9 mouse cellular contexts compared by ENCODE assay signal in the genomic region with DNA sequence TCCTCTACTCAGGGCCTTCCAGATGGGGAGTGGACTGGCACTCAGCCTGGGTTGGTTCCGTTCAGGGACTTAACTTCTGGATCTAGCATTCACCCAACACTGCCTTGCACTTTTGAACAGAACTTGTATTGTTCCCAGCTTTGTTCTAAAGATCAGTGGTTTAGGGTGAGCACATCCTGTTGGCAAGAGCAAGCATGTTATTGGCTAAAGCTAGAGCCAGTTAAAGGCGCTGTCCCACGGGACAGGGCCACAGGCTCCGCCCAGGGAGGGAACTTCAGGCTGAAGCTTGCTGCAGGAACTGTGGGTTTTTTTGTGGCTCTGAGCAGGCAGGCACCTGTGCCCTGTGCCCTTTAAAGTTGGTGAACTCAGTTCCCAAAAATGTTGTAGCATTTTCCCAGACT. TPM values are rescaled to one million over a fixed set of nuclear protein-coding genes. Genes with fewer than 3 reads are reported as not detected.
DNase-seq lines count a peak whose midpoint lies in the region; ATAC-seq and TF ChIP-seq lines count a peak whose summit lies in the region.
"Had no signal": no experiment of that assay in that cellular context is flagged by ENCODE, and none has a peak within 500 bp of the region (broad histone marks: within the 10 kb centered on the region; RNA-seq: fewer than 3 reads in every experiment).

No protein-coding gene starts in this region.

- no peaks in the 10 kb centered on the region for H3K4me1 ChIP-seq in midbrain, embryonic 10.5 days
- H3K4me1 ChIP-seq in midbrain, embryonic 11.5 days (ENCODE audit: control insufficient read depth, insufficient read depth, low read length): no peaks in the 10 kb centered on the region
- peaks cover 42% of the 10 kb centered on the region for H3K4me1 ChIP-seq in brown adipose tissue, adult 24 weeks (ENCODE audit: control insufficient read depth, insufficient read depth, insufficient read length, low read length)
- H3K4me1 ChIP-seq in heart, embryonic 13.5 days: peaks cover 39% of the 10 kb centered on the region
- H3K4me1 ChIP-seq in limb, embryonic 14.5 days (ENCODE audit: control insufficient read depth, insufficient read depth, low read length): no peaks in the 10 kb centered on the region; the same call in 1 of the 2 replicates

- H3K27me3 ChIP-seq in midbrain, embryonic 10.5 days (ENCODE audit: low read depth, poor library complexity, severe bottlenecking): no peaks in the 10 kb centered on the region
- no peaks in the 10 kb centered on the region for H3K27me3 ChIP-seq in midbrain, embryonic 11.5 days (ENCODE audit: control insufficient read depth, insufficient read depth, low read length)
- H3K27me3 ChIP-seq in heart, embryonic 13.5 days (replicated peaks): no peaks in the 10 kb centered on the region
- no peaks in the 10 kb centered on the region for H3K27me3 ChIP-seq in limb, embryonic 14.5 days (ENCODE audit: control insufficient read depth, insufficient read depth, low read length)
- H3K27me3 ChIP-seq: limb, embryonic 15.5 days had no signal

- no peaks in the 10 kb centered on the region for H3K9me3 ChIP-seq in midbrain, embryonic 10.5 days (replicated peaks)
- H3K9me3 ChIP-seq in midbrain, embryonic 11.5 days (ENCODE audit: control insufficient read depth, low read length): no peaks in the 10 kb centered on the region
- no peaks in the 10 kb centered on the region for H3K9me3 ChIP-seq in heart, embryonic 13.5 days
- H3K9me3 ChIP-seq in limb, embryonic 14.5 days (ENCODE audit: control insufficient read depth, low read length): no peaks in the 10 kb centered on the region
- H3K9me3 ChIP-seq: limb, embryonic 15.5 days had no signal

- no peak overlapping the region for H3K4me3 ChIP-seq in midbrain, embryonic 10.5 days
- H3K4me3 ChIP-seq in midbrain, embryonic 11.5 days (ENCODE audit: low read depth, low read length): no peak overlapping the region
- H3K4me3 ChIP-seq in brown adipose tissue, adult 24 weeks (ENCODE audit: insufficient read depth, low read depth, low read length): no peak overlapping the region; the same call in 1 of the 2 replicates
- no peak overlapping the region for H3K4me3 ChIP-seq in heart, embryonic 13.5 days
- no peak overlapping the region for H3K4me3 ChIP-seq in limb, embryonic 14.5 days (replicated peaks; ENCODE audit: low read length)
- H3K4me3 ChIP-seq: limb, embryonic 15.5 days had no signal

- H3K9ac ChIP-seq in midbrain, embryonic 11.5 days (ENCODE audit: low read length): no peak overlapping the region
- peak overlapping the region; percentile 40; the same call in 1 of the 2 replicates for H3K9ac ChIP-seq in heart, embryonic 13.5 days
- H3K9ac ChIP-seq in limb, embryonic 14.5 days (ENCODE audit: low read depth, low read length, severe bottlenecking): no peak overlapping the region
- H3K9ac ChIP-seq: limb, embryonic 15.5 days had no signal

- ATAC-seq in midbrain, embryonic 11.5 days (ENCODE audit: low FRiP score): no peak
- ATAC-seq in heart, embryonic 13.5 days (ENCODE audit: extremely low read depth, insufficient number of reproducible peaks, low FRiP score, low TSS enrichment): no peak
- ATAC-seq in limb, embryonic 14.5 days (ENCODE audit: low FRiP score, low read depth): no peak

- no peak overlapping the region for H3K4me2 ChIP-seq in midbrain, embryonic 11.5 days
- peak overlapping the region; percentile 13; the same call in 1 of the 2 replicates for H3K4me2 ChIP-seq in heart, embryonic 13.5 days
- no peak overlapping the region for H3K4me2 ChIP-seq in limb, embryonic 14.5 days (replicated peaks; ENCODE audit: low read depth, low read length, severe bottlenecking)
- H3K4me2 ChIP-seq: limb, embryonic 15.5 days had no signal

- DNase-seq in midbrain, embryonic 10.5 days (ENCODE audit: low spot score): no peak
- DNase-seq in midbrain, embryonic 11.5 days (ENCODE audit: low spot score, missing footprints): no peak
- peak; percentile 21 for DNase-seq in limb, embryonic 14.5 days (ENCODE audit: low spot score)
- peak; percentile 58 to 85 for DNase-seq in natural killer cell, adult 2 months (ENCODE audit: low spot score in 2 of 2)
- peak; percentile 86 for DNase-seq in thymus, postnatal 4 days
- no peak for DNase-seq in cerebellum, adult 9-11 months

- H3K36me3 ChIP-seq in midbrain, embryonic 10.5 days: no peaks in the 10 kb centered on the region
- H3K36me3 ChIP-seq in midbrain, embryonic 11.5 days (ENCODE audit: control insufficient read depth, insufficient read depth, low read length): no peaks in the 10 kb centered on the region
- no peaks in the 10 kb centered on the region for H3K36me3 ChIP-seq in heart, embryonic 13.5 days
- no peaks in the 10 kb centered on the region for H3K36me3 ChIP-seq in limb, embryonic 14.5 days (ENCODE audit: control insufficient read depth, insufficient read depth, low read length)
- H3K36me3 ChIP-seq: limb, embryonic 15.5 days had no signal

- 55% methylated on average over 4 of the region's 4 CpGs for WGBS in midbrain, embryonic 10.5 days
- 48% methylated on average over 4 of the region's 4 CpGs for WGBS in midbrain, embryonic 11.5 days
- 40% methylated on average over 4 of the region's 4 CpGs for WGBS in heart, embryonic 13.5 days
- WGBS in limb, embryonic 14.5 days: 36% methylated on average over 4 of the region's 4 CpGs

- peak overlapping the region; percentile 39; the same call in 1 of the 2 replicates for H3K27ac ChIP-seq in midbrain, embryonic 10.5 days (replicated peaks)
- H3K27ac ChIP-seq in midbrain, embryonic 11.5 days (ENCODE audit: low read depth, low read length): no peak overlapping the region
- H3K27ac ChIP-seq in brown adipose tissue, adult 24 weeks (replicated peaks; ENCODE audit: low read depth, low read length): peak overlapping the region; percentile 77
- peak overlapping the region; percentile 82 for H3K27ac ChIP-seq in heart, embryonic 13.5 days (replicated peaks)
- no peak overlapping the region for H3K27ac ChIP-seq in limb, embryonic 14.5 days (replicated peaks; ENCODE audit: low read depth, low read length)
- H3K27ac ChIP-seq: limb, embryonic 15.5 days had no signal

- TF ChIP-seq POLR2A in limb, embryonic 14.5 days (IDR thresholded peaks at IDR 0.05; ENCODE audit: borderline replicate concordance, extremely low read depth, insufficient read depth, insufficient read length): no peak

RNA-seq across cellular contexts. Expression of gene Herpud1, which starts 22.9 kb away (rescaled TPM):
- polyA plus RNA-seq in midbrain, embryonic 10.5 days (2016; fragmentation: Nextera tagmentation; extraction: Ambion mirVana): 56.2 and 57.7 TPM in 2 replicates
- 56.8 and 60.4 TPM in 2 replicates for polyA plus RNA-seq in midbrain, embryonic 11.5 days (2014; fragmentation: Nextera tagmentation; extraction: Ambion mirVana)
- 54.7 and 91.5 TPM in 2 replicates for polyA plus RNA-seq in brown adipose tissue, adult 24 weeks (2012; ENCODE audit: insufficient read depth, insufficient read length, missing spikeins)
- polyA plus RNA-seq in heart, embryonic 13.5 days (2015; fragmentation: Nextera tagmentation; extraction: Ambion mirVana): 80.6 and 81.1 TPM in 2 replicates
- polyA plus RNA-seq in limb, embryonic 14.5 days (2012; rRNA removed): 72.9 and 86.3 TPM in 2 replicates
- polyA plus RNA-seq in limb, embryonic 14.5 days (2014; fragmentation: Nextera tagmentation; extraction: Ambion mirVana): 76.8 and 84.1 TPM in 2 replicates

RNA-seq across cellular contexts. Expression of gene Slc12a3, which starts 34.3 kb away (rescaled TPM):
- polyA plus RNA-seq in midbrain, embryonic 10.5 days (2016; fragmentation: Nextera tagmentation; extraction: Ambion mirVana): not detected in 2 replicates
- not detected in 2 replicates for polyA plus RNA-seq in midbrain, embryonic 11.5 days (2014; fragmentation: Nextera tagmentation; extraction: Ambion mirVana)
- polyA plus RNA-seq in brown adipose tissue, adult 24 weeks (2012; ENCODE audit: insufficient read depth, insufficient read length, missing spikeins): not detected in 2 replicates
- polyA plus RNA-seq in heart, embryonic 13.5 days (2015; fragmentation: Nextera tagmentation; extraction: Ambion mirVana): not detected in 2 replicates
- polyA plus RNA-seq in limb, embryonic 14.5 days (2012; rRNA removed): 0.08 and 0.10 TPM in 2 replicates
- polyA plus RNA-seq in limb, embryonic 14.5 days (2014; fragmentation: Nextera tagmentation; extraction: Ambion mirVana): not detected in 2 replicates
- polyA plus RNA-seq: limb, embryonic 15.5 days had no signal

Comparison
In these comparisons a context has a peak if more than half of its experiments do, and no peak if none do; other contexts are left out.
1. H3K27ac ChIP-seq: peak in midbrain, embryonic 10.5 days (single experiment), brown adipose tissue, adult 24 weeks (single experiment) and heart, embryonic 13.5 days (single experiment); none in midbrain, embryonic 11.5 days (single experiment) and limb, embryonic 14.5 days (single experiment).
2. DNase-seq: peak in limb, embryonic 14.5 days (single experiment), natural killer cell, adult 2 months (2 of 2) and thymus, postnatal 4 days (single experiment); none in midbrain, embryonic 10.5 days (single experiment), midbrain, embryonic 11.5 days (single experiment) and cerebellum, adult 9-11 months (single experiment).